Mouse (Mus musculus): ENCODE measurements around the gene Myo16.

Gene Myo16

DNA sequence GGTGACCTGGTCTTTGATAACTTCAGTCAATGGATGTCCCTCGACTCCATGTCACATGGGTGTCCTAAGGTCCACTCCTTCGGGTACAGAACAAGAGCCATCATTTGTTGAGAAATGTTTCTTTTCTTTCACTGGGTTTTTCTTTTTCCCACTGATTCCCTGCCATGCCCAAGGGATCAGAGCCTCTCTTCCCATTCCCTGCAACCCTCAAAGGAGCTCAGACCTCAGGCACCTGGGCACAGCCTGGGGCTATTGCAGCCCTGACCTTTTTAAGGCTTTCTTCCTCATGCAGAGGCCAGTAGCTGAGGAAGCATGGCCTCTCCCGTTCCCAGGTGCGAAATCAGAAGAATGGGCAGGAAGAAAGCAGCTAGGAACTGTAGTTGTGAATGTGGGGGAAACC is 23.4 kb downstream of the Myo16 start:
- DNase-seq, result no peak

DNA sequence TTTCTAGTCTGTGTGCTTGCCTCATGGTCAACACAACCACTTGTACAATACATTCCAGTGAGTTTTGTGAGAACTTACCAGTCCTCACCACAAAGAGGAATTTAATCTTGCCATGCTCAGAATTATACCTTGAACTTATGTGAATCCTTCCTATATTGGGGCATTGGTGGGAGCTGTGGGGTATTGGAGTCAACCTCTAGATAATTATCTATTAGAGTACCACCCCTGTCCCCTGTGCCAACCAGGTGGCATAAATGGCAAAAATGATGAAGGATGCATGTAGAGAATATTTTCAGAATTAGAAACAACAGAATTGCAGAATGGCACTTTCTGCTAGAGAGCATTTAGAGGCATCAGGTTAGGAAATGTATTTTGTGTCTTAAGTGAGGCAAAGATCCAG is 25.3 kb downstream of the Myo16 start:
- no peak for DNase-seq

GRCm38 (mm10) chr8:10190607-10191006 is 36.9 kb downstream of the Myo16 start:
- no peak for DNase-seq

DNA sequence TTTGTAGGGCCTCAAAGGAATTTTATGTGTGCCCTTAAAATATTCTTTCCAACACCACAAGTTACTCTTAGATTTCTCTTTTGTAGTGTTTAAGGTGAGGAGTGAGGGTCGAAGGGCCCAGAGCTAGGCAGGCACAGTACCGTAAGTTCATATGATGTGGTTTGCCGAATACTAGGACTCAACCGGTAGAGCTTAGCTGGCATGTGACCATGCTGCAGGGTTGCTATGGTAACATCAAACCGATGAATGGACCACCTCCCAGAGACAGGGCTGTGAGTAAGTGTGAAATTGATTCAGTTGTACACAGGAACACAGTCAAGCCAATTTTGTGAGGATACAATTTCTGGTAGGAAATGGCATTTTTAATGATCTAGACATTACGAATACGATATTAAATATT is 44.5 kb downstream of the Myo16 start:
- DNase-seq, result no peak

DNA sequence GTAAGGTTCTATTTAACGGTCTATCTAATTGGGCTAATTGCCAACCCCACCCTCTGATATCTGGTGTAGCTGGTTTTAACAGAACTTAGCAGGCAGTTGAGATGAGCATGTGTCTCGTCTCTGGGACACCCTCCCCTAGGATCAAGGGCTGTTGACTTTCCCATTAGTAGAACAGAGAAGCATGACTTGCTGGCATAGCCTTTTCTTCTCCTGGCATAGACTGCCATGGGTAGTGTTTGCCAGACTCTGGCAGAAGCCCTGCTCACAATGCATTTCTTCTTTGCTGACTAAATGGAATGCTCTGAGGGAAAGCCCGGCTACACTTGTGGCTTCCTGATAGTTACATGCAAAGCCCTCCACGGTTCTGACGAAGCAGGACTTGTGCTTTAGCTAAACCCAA is 45.6 kb downstream of the Myo16 start:
- DNase-seq, result no peak

GRCm38 (mm10) chr8:10200042-10200441 is 46.3 kb downstream of the Myo16 start:
- no peak for DNase-seq

- no peak for DNase-seq
These were observed 61.3 kb downstream of the Myo16 start for GRCm38 (mm10) chr8:10215023-10215422.

DNA sequence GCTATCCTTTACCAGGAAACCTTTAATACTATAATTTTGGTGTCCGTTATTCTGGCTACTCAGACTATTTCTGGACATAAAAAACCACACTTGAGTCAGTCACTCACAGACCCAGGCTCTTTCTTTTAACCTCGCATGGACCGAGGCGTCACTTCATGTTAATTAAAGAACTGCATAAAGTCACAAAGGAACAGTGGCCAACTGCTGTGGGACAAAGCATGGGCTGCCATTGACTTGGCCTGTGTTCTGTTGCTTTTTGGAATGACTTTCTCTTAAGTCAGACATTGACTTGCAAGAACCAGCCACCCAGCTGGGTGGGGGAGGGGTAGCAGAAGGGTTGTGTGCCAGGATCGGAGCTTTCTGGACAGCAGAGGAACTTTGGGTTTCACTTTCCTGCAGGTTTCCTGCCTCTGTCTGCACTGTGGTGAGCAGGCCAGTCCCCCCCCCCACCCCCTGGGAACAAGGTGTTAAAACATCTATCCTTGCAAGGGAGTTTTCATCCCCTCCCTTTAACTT is 66.1 kb downstream of the Myo16 start:
- DNase-seq, result no peak

- no peak for DNase-seq
These were observed 69.1 kb downstream of the Myo16 start for GRCm38 (mm10) chr8:10222770-10223169.

DNA sequence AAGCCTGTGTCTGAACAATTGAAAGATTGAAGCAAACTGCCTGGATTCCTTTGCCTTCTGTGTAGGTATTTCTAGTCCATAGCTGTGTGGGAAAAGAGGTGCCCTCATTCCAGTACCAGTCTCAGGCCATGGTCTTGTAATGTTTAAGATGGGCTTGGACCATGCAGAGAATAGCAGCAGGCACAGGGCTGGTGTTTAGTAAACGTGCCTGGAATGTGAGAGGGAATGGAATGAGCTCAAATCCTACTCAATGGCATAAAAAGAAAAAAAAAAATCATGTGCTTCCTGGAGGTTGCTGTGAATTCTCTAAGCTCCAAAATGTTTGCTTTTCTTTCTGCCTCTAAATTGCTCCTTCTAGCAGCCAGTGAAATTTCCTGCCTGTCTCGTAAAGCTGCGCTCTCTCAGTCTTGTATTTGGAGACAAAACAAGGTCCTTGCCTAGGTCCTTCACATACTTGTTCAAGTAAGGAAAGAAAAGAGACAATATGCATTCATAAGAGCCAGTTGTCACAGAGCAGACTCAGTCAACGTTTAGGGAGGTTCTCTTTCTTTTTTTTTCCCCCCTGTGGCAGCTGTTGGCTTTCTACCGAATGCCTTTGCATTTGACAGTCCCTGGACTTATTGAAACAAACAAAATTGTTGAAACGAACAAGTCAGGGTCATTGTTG is 70.0 kb downstream of the Myo16 start:
- DNase-seq, result no peak

- DNase-seq, result no peak
These were observed 70.7 kb downstream of the Myo16 start for GRCm38 (mm10) chr8:10224305-10224971.

DNA sequence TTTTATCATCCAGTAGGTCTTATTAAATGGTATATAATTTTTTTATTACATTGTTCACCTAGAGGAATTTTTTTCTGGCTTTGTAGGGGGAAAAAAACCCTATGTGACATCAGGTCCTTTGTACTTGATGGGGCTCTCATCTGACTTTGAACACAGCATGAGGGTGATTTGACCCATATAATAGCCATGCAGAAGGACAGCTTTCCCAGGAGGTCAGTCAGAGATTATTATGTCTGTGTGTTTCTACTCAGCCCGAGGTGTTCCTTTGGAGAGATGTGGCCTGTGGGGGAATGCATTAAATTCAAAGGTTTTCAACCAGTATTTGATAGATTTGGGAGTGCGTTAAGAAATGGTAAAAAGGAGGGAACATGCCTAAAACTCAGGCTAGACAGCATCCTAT is 71.3 kb downstream of the Myo16 start:
- no peak for DNase-seq

DNA sequence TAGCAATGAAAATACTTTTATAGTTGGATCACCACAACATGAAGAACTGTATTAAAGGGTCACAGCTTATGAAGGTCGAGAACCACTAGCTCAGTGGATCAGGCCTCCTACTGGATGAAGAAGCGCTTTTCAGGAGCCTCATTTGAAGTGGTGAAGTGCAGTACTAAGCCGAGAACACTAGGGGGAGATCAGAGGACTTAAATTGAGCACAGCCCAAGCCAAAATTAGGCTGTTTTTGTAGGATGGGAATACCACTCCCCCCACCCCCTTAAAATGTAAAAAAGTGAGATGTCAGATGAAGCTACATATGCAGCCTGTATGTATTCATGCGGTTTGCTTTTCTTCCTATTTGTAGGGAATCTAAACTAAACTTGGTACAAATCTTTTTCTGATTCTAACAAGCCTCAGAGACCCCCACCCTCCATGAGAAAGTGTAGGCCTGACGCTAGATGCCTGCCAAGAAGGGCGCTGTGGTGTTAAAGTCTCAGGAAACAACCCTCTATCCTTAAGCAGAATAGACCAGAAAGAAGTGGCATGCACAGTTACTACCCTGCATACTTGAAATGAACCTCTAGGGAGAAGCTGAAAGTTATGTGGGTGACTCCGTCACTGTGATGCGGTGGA is 77.1 kb downstream of the Myo16 start:
- DNase-seq, result peak; percentile 19

GRCm38 (mm10) chr8:10234516-10234915 is 80.8 kb downstream of the Myo16 start:
- no peak for DNase-seq

GRCm38 (mm10) chr8:10243344-10243743 is 89.6 kb downstream of the Myo16 start:
- no peak for DNase-seq

DNA sequence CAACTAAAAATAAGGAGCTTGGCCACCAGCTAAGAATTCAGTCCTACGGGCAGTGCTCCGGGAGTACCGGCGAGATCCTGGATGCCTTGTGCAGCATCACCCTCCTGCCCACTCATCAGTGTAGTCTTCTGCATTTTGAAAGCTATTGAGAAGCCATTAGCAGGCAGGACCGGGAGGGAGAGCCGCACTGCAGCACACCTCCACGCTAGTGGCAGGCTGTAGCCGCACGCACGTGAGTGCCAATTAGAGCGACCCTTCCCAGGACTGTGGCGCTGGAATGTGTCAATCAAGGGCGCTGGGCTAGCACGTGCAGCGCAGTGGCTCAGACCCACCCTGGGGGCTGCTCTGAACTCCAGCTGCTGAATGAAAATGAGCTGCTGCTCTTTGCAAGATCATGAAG is 95.4 kb downstream of the Myo16 start:
- no peak for DNase-seq

DNA sequence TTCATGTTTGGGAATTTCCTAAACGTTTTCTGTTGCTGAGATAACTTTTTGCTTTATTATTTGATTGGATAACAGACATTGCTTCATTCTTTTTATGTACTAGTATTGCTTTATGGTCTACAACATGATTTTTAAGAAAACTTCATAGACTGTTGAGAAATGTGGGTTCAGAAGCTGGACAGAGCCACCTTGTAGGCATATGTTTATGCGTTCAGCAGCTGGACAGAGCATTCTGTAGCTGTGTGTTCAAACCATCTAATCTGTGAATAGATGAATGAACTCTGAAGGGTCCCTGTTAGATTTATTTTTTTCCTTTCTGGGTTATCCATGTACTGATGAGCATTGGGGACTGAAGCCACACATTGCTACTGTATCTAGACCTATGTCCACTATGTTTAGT is 102.0 kb downstream of the Myo16 start:
- DNase-seq, result no peak

GRCm38 (mm10) chr8:10256563-10256962 is 102.9 kb downstream of the Myo16 start:
- no peak for DNase-seq

DNA sequence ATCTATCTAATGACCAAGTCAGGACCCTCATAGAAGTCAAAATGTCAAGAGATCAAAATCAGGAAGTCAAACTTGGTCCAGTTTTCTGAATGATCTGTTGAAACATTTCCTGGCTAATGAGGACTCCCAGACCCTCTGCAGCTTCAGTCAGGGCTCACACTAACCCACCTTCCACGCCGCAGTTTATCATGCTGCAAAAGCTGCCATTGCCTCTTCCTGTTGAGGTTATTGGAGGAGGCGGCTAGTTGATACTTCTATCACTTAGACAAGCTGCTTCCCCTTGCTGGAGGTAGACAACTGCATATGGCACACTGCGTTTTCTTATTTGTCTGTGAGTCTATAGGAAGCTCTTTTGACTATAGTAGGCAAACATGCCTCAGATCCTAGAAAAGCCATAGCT is 116.4 kb downstream of the Myo16 start:
- DNase-seq, result no peak

GRCm38 (mm10) chr8:10292600-10292999 is 138.9 kb downstream of the Myo16 start:
- no peak for DNase-seq

DNA sequence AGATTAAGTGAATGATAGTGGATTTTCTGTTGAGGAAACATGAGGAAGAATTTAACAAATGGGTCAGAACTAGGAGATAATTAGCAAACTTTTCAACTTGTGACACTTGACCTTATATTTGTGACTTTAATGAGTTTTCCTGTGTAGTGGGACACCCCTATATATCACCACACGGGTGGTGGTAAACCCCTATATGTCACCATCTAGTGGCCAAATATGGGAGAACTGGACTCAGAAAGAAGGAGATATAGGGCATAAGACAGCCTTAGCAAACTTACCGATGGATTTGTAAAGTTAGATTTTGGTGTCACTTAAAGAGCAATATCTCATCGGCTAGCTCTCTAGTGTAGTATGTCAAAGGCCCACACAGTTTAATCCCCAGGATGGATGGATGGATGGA is 147.1 kb downstream of the Myo16 start:
- DNase-seq, result no peak

DNA sequence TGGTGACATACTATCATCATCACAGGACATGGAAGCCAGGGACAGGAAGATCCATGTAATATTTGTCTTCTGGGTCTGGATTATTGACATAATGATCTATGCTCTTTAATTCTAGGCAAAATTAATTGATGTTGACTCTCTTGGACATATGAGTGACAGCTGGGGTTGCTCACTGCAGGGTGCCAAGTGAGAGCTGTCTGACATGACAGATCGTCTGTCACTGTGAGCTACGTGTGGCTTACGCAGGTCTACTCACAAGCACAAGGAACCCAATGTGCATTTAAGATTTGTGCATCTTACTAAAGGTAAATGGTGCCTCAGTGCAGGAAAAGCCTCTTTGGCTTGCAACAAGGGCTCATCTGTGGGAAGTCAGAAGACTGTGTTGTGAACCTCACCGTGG is 149.3 kb downstream of the Myo16 start:
- DNase-seq, result no peak

DNA sequence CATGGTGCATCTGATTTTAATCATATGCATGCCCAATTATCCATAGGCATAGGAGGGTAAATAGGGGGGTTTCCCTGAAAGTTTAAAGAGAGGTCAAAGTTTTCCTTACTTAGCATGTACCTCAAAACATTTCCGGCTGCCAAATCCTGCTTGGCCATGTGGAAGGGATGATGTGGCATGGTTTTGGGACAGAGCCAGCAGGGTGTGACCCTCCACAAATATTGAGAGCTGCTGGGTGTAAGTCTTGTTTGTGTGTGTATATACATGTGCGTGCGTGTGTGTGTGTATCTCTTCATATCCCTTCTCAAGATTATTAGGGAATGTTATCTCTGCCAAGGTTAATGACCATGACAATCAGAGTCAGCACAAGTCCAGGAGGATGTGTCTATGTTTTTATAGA is 150.3 kb downstream of the Myo16 start:
- DNase-seq, result no peak

DNA sequence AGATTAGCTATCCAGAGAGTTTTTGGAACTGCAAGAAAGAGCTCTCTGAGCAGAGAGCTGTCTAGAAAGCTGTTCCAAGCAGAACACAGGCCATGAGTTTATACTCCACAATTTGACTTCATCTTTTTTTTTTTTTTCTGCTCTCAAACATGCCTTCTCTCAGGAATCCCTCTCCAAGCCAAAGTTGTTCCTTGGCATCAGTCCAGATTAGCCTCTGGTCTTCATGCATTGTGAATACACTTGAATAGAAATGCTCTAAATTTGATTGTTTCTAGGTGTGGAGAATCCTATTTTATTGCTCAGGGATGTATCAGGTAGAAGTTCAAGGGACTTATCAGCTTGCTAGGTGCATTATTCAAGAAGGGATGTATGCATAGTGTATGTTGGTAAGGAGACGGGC is 151.0 kb downstream of the Myo16 start:
- DNase-seq, result no peak
